Mouse (Mus musculus) liver, adult 2 months (tissue): ENCODE measurements around the gene Jakmip3. TPM values are rescaled to one million over a fixed set of nuclear protein-coding genes. Genes with fewer than 3 reads are reported as not detected.

ENCODE experiments used
- DNase-seq: peaks from one replicate; pipeline ENCODE4 v3.0.0-alpha.2; 2011; ENCODE audit warnings: low read depth, low spot score; ENCODE audit errors: extremely low read depth
- H3K27ac ChIP-seq: fragments of 200-500 bp; replicated peaks from 2 replicates; pipeline ENCODE4 v1.5.1; 2012; ENCODE audit warnings: low read depth, mild to moderate bottlenecking, control low read depth, inconsistent platforms, low read length; ENCODE audit not compliant: insufficient read depth
- H3K27me3 ChIP-seq: fragments of 200-500 bp; 2 replicates; pipeline ENCODE4 v1.6.1; 2012; ENCODE audit warnings: mild to moderate bottlenecking, moderate library complexity, low read length, inconsistent platforms; ENCODE audit not compliant: control insufficient read depth, insufficient read depth
- H3K36me3 ChIP-seq: fragments of 200-500 bp; 2 replicates; pipeline ENCODE4 v1.6.1; 2012; ENCODE audit warnings: low read length, inconsistent platforms; ENCODE audit not compliant: control insufficient read depth, insufficient read depth
- H3K4me1 ChIP-seq: fragments of 200-500 bp; 2 replicates; pipeline ENCODE4 v1.6.1; 2011; ENCODE audit warnings: low read length; ENCODE audit not compliant: control insufficient read depth, insufficient read depth
- H3K4me3 ChIP-seq: fragments of 200-500 bp; 2 replicates; pipeline ENCODE4 v1.5.1; 2011; ENCODE audit warnings: low read depth, mild to moderate bottlenecking, control low read depth, low read length, moderate library complexity; ENCODE audit not compliant: insufficient read depth
- H3K79me2 ChIP-seq: fragments of 200-500 bp; 2 replicates; pipeline ENCODE4 v1.6.1; 2012; ENCODE audit warnings: inconsistent platforms, mild to moderate bottlenecking, low read length, moderate library complexity; ENCODE audit not compliant: control insufficient read depth, insufficient read depth
- H3K9ac ChIP-seq: fragments of 200-500 bp; 2 replicates; pipeline ENCODE4 v1.6.1; 2012; ENCODE audit warnings: low read depth, mild to moderate bottlenecking, control low read depth, inconsistent platforms, low read length
- CTCF ChIP-seq: fragments of 200-500 bp; IDR thresholded peaks from 2 replicates; pipeline ENCODE4 v1.5.1; 2011; ENCODE audit warnings: low read depth, low read length, control low read depth
- POLR2A ChIP-seq: fragments of 200-500 bp; IDR thresholded peaks from 2 replicates; pipeline ENCODE4 v1.6.1; 2011; ENCODE audit warnings: low read length, control low read depth; ENCODE audit not compliant: insufficient read depth; ENCODE audit errors: extremely low read depth
- WGBS: fragments of 180-500 bp; shearing (Covaris S2); methylation state at CpG from one replicate; pipeline ENCODE4 v1.1.7; 2018; 5-methylcytosine and 5-hydroxymethylcytosine counted together
- polyA plus RNA-seq: library from polyadenylated mRNA; depleted of rRNA; stranded (reverse); fragments of >200 nt; gene quantifications from 2 replicates; pipeline ENCODE4 v1.2.3, GENCODE M21; 2012
- total RNA-seq: library from RNA; depleted of rRNA; stranded (reverse); fragments of >200 nt; gene quantifications from 2 replicates; pipeline ENCODE4 v1.2.3, GENCODE M21; 2014

The Jakmip3 gene
- total and polyA plus RNA-seq, 2 experiments = 0.02 TPM; not detected in 1

DNA sequence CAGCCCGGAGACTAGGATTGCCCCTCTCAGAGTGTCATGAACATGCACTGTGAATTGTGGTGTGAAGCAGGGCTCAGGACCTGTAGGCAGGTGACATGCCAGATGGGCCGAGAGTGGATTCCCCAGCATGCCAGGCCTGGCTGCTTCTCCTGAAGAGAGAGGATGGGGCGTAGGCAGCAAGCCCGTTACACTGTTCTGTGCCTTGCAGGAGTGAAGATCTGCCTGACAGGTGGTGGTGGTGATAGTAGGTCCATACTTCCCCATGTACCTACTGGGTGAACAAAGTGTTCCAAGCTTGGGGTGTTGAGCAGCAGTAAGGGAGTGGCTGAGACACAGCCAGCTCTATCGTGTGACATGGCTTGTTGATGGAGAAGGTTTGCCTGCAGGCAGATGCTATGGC is 152.6 kb downstream of the Jakmip3 start:
- DNase-seq = no peak
- Histone ChIP-seq H3K27ac (no peak overlapping the region), H3K4me1 (no peaks in the 10 kb centered on the region), H3K36me3 (no peaks in the 10 kb centered on the region), H3K79me2 (no peaks in the 10 kb centered on the region), H3K9ac (no peak overlapping the region), H3K27me3 (no peaks in the 10 kb centered on the region), H3K4me3 (no peak overlapping the region)
- TF ChIP-seq CTCF = no peak
- no peak for TF ChIP-seq POLR2A
- WGBS = 85% methylated on average over 5 of the region's 5 CpGs

DNA sequence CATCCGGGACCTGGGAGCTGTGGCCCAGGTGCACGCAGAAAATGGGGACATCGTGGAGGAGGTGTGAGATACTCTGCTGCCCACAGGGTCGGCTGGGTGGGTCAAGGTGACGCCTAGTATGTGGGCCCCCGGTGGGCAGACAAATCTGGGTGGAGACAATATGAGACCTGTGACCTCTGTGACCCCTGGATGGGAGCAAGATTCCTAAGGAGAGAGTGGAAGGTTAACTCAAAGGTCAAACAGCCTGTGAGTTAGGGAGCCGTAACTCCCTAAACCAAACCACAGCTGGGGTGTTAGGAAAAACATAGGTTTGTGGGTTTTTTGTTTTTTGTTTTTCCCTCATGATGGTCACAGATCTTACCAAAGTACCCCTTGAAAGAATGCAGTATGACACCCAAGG is 153.3 kb downstream of the Jakmip3 start:
- 68% methylated on average over 7 of the region's 7 CpGs for WGBS
- no peak for TF ChIP-seq POLR2A
- TF ChIP-seq CTCF = no peak
- H3K36me3 ChIP-seq = no peaks in the 10 kb centered on the region
- H3K27ac ChIP-seq = no peak overlapping the region
- H3K27me3 ChIP-seq = no peaks in the 10 kb centered on the region
- H3K4me3 ChIP-seq = no peak overlapping the region
- H3K9ac ChIP-seq = no peak overlapping the region
- DNase-seq = no peak
- H3K79me2 ChIP-seq = no peaks in the 10 kb centered on the region
- no peaks in the 10 kb centered on the region for H3K4me1 ChIP-seq

DNA sequence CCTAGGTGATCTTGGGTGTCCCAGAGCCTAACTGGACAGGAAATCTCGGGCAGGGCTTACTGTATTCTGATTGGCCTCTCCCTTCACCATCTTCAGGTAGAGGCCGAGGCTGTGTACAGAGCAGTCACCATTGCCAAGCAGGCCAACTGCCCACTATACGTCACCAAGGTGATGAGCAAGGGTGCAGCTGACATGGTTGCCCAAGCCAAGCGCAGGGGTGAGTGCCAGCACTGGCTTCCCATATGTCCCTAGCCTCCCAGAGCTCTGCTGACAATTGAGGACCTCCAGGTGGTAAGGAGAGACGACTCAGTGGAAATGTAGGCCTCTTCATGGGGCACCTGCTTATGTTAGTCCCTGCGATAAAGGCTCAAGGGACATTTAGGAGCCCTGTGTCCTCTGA is 154.2 kb downstream of the Jakmip3 start:
- H3K27me3 ChIP-seq = no peaks in the 10 kb centered on the region
- 80% methylated on average over 6 of the region's 6 CpGs for WGBS
- no peak for DNase-seq
- no peak for TF ChIP-seq CTCF
- TF ChIP-seq POLR2A = no peak
- H3K79me2 ChIP-seq = no peaks in the 10 kb centered on the region
- no peak overlapping the region for H3K27ac ChIP-seq
- H3K9ac ChIP-seq = no peak overlapping the region
- no peaks in the 10 kb centered on the region for H3K4me1 ChIP-seq
- H3K4me3 ChIP-seq = no peak overlapping the region
- H3K36me3 ChIP-seq = no peaks in the 10 kb centered on the region

DNA sequence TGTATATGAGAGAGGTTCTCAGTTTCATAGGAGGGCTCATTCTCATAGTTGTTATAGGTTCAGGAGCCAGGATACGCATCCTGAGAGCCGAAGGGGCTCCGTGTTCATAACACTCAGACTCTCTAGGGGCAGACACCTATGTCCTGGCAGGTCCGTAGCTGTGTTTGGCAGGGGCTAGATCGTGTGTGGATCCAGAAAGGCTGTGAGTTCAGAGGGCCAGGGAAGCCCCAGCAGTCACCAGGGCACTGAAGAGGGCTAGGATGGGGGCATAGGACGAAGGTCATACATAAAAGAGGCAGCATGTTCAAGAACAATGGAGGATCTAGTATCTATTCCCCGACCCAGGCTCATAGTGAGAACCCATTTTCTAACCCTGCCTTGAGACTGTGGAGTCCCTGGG is 154.8 kb downstream of the Jakmip3 start:
- no peak for DNase-seq
- TF ChIP-seq CTCF (no peak), POLR2A (no peak)
- Histone ChIP-seq H3K27ac (no peak overlapping the region), H3K9ac (no peak overlapping the region), H3K4me3 (no peak overlapping the region), H3K27me3 (no peaks in the 10 kb centered on the region), H3K4me1 (no peaks in the 10 kb centered on the region), H3K36me3 (no peaks in the 10 kb centered on the region), H3K79me2 (no peaks in the 10 kb centered on the region)
- WGBS = 83% methylated on average over 7 of the region's 7 CpGs

DNA sequence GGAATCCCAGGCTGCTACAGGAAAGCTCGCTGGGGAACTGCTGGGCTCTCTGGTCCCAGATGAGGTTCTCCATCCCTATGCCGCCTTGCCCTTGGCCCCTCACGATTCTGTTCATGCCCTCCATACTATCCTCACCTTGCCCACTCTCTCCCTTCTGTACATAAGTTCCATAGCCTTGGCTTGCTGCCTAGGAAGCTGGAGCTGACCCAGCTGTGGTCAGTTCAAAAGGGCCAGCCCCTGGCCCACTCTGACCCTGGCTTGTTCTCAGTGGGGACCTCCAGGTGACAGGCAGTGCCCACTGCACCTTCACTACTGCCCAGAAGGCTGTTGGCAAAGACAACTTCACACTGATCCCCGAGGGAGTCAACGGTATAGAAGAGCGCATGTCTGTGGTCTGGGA is 155.9 kb downstream of the Jakmip3 start:
- 88% methylated on average over 6 of the region's 6 CpGs for WGBS
- Histone ChIP-seq H3K36me3 (no peaks in the 10 kb centered on the region), H3K79me2 (no peaks in the 10 kb centered on the region), H3K27me3 (no peaks in the 10 kb centered on the region), H3K9ac (no peak overlapping the region), H3K4me1 (no peaks in the 10 kb centered on the region), H3K4me3 (no peak overlapping the region), H3K27ac (no peak overlapping the region)
- DNase-seq = no peak
- TF ChIP-seq CTCF (no peak), POLR2A (no peak)

DNA sequence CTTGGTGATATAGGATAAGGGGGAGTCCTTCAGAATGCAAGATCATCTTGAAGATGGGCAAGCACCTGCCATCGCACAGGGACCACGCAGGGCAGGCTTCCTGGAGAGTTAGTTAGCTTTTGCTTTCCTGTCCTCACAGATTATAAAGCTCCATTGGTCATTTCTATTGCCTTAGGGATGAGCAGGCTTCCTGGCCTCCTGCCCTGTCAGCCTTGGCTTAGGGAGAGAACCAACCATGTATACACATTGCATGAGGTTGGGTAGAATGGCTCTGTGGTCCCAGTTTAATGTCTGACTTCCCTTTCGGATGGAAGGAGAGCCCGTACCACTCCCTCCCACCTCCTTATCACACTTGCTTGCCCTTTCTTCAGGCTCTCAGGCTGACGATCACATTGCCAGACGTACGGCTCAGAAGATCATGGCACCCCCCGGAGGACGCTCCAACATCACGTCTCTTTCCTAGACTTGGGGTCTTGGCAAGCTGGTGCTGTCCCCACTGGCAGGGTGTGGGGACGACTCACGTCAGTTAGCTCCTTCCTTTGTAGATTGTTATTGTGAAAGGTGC is 160.1 kb downstream of the Jakmip3 start:
- H3K4me1 ChIP-seq = no peaks in the 10 kb centered on the region
- no peaks in the 10 kb centered on the region for H3K27me3 ChIP-seq
- no peak for TF ChIP-seq CTCF
- TF ChIP-seq POLR2A = no peak
- no peak overlapping the region for H3K4me3 ChIP-seq
- H3K79me2 ChIP-seq = no peaks in the 10 kb centered on the region
- no peak overlapping the region for H3K9ac ChIP-seq
- H3K27ac ChIP-seq = no peak overlapping the region
- DNase-seq = no peak
- no peaks in the 10 kb centered on the region for H3K36me3 ChIP-seq
- WGBS = 75% methylated on average over 12 of the region's 12 CpGs
